Mouse (Mus musculus) neural tube, embryonic 15.5 days (tissue): ENCODE data around the gene Bsdc1. TPM values are rescaled to one million over a fixed set of nuclear protein-coding genes. Genes with fewer than 3 reads are reported as not detected.
"Not testable (repeated sequence)": the region's sequence is repeated elsewhere in the genome, so short reads cannot be mapped to it uniquely, and the experiment has no call there.

Experiments used
- ATAC-seq: fragments of 200-750 bp; cut with Nextera tagmentation; 2 replicates; pipeline ENCODE4 v1.8.0; 2017; ENCODE audit warnings: mild to moderate bottlenecking, moderate TSS enrichment, moderate library complexity; ENCODE audit not compliant: low FRiP score
- H3K27ac ChIP-seq: fragments of 300-500 bp; sonication (generic); replicated peaks from 2 replicates; pipeline ENCODE4 v1.5.1; 2015; ENCODE audit warnings: mild to moderate bottlenecking, inconsistent platforms
- H3K27me3 ChIP-seq: fragments of 300-500 bp; sonication (generic); replicated peaks from 2 replicates; pipeline ENCODE4 v1.6.1; 2015; ENCODE audit warnings: inconsistent platforms
- H3K36me3 ChIP-seq: fragments of 300-500 bp; sonication (generic); 2 replicates; pipeline ENCODE4 v1.6.1; 2015; ENCODE audit warnings: inconsistent platforms
- H3K4me1 ChIP-seq: fragments of 300-500 bp; sonication (generic); 2 replicates; pipeline ENCODE4 v1.6.1; 2015; ENCODE audit warnings: inconsistent platforms
- H3K4me2 ChIP-seq: fragments of 300-500 bp; sonication (generic); 2 replicates; pipeline ENCODE4 v1.6.1; 2015; ENCODE audit warnings: inconsistent platforms, mild to moderate bottlenecking, moderate library complexity
- H3K4me3 ChIP-seq: fragments of 300-500 bp; sonication (generic); replicated peaks from 2 replicates; pipeline ENCODE4 v1.5.1; 2015; ENCODE audit warnings: mild to moderate bottlenecking, inconsistent platforms
- H3K9ac ChIP-seq: fragments of 300-500 bp; sonication (generic); replicated peaks from 2 replicates; pipeline ENCODE4 v1.6.1; 2015; ENCODE audit warnings: mild to moderate bottlenecking, inconsistent platforms
- H3K9me3 ChIP-seq: fragments of 300-500 bp; sonication (generic); replicated peaks from 2 replicates; pipeline ENCODE4 v1.6.1; 2016; ENCODE audit warnings: inconsistent platforms
- WGBS: fragments of 180-500 bp; shearing (Covaris S2); methylation state at CpG from one replicate; pipeline ENCODE4 v1.1.7; 2015; ENCODE audit warnings: mixed read lengths; 5-methylcytosine and 5-hydroxymethylcytosine counted together
- polyA plus RNA-seq: library from polyadenylated mRNA; unstranded; fragments of >200 nt; fragmentation: Nextera tagmentation; extraction: Ambion mirVana; gene quantifications from 2 replicates; pipeline ENCODE4 v1.2.1, GENCODE M21; 2015

The Bsdc1 gene
- polyA plus RNA-seq, 1 experiment from 2014 or later = 32.7 TPM

- Histone ChIP-seq H3K27ac (no peak overlapping the region), H3K4me2 (no peak overlapping the region), H3K9ac (no peak overlapping the region), H3K36me3 (peaks cover 55% of the 10 kb centered on the region), H3K4me1 (peaks cover 20% of the 10 kb centered on the region), H3K9me3 (no peaks in the 10 kb centered on the region), H3K27me3 (no peaks in the 10 kb centered on the region), H3K4me3 (no peak overlapping the region)
- WGBS = 90% methylated on average over 8 of the region's 8 CpGs
- ATAC-seq = no peak
Measured at GRCm38 (mm10) chr4:129518519-129518918, 57.1 kb downstream of the Bsdc1 start.

- Histone ChIP-seq H3K4me2 (no peak overlapping the region), H3K27me3 (no peaks in the 10 kb centered on the region), H3K9me3 (no peaks in the 10 kb centered on the region), H3K4me3 (no peak overlapping the region), H3K4me1 (no peaks in the 10 kb centered on the region), H3K36me3 (peaks cover 59% of the 10 kb centered on the region), H3K9ac (no peak overlapping the region), H3K27ac (no peak overlapping the region)
- no peak for ATAC-seq
- WGBS = 92% methylated on average over 5 of the region's 5 CpGs
Measured at GRCm38 (mm10) chr4:129525338-129525737, 64.0 kb downstream of the Bsdc1 start.

GRCm38 (mm10) chr4:129525889-129526288, 64.5 kb downstream of the Bsdc1 start:
- H3K9ac ChIP-seq = no peak overlapping the region
- H3K4me1 ChIP-seq = no peaks in the 10 kb centered on the region
- H3K27me3 ChIP-seq = no peaks in the 10 kb centered on the region
- 90% methylated on average over 3 of the region's 3 CpGs for WGBS
- no peak overlapping the region for H3K4me3 ChIP-seq
- no peak overlapping the region for H3K4me2 ChIP-seq
- ATAC-seq = no peak
- no peaks in the 10 kb centered on the region for H3K9me3 ChIP-seq
- H3K27ac ChIP-seq = no peak overlapping the region
- peaks cover 60% of the 10 kb centered on the region for H3K36me3 ChIP-seq

- not testable (repeated sequence) for H3K9me3 ChIP-seq, H3K27ac ChIP-seq, ATAC-seq, H3K4me2 ChIP-seq, H3K27me3 ChIP-seq, H3K4me1 ChIP-seq, H3K9ac ChIP-seq, H3K4me3 ChIP-seq
- H3K36me3 ChIP-seq = peaks cover 50% of the 10 kb centered on the region
- WGBS = 96% methylated on average over 6 of the region's 6 CpGs
Measured at GRCm38 (mm10) chr4:129528901-129529300, 67.5 kb downstream of the Bsdc1 start.

Other genes starting within 250 kb of the Bsdc1 start
- 6.0 and 6.9 TPM in 2 replicates for gene C77080, start 200.2 kb upstream of the Bsdc1 start, polyA plus RNA-seq
- 2.7 and 2.9 TPM in 2 replicates for gene Sync, start 174.0 kb upstream of the Bsdc1 start, polyA plus RNA-seq
- 246 and 284 TPM in 2 replicates for gene Rbbp4, start 126.2 kb upstream of the Bsdc1 start, polyA plus RNA-seq
- 18.3 and 29.5 TPM in 2 replicates for gene Zbtb8os, start 125.9 kb upstream of the Bsdc1 start, polyA plus RNA-seq
- 18.2 and 20.2 TPM in 2 replicates for gene Zbtb8a, start 83.5 kb upstream of the Bsdc1 start, polyA plus RNA-seq
- gene Zbtb8b, start 20.7 kb upstream of the Bsdc1 start, polyA plus RNA-seq = 14.2 and 15.8 TPM in 2 replicates
- 0.19 and 0.27 TPM in 2 replicates for gene Tssk3, start 29.4 kb downstream of the Bsdc1 start, polyA plus RNA-seq
- 0.38 and 0.93 TPM in 2 replicates for gene Fam229a, start 29.6 kb downstream of the Bsdc1 start, polyA plus RNA-seq
- 1,442 and 1,675 TPM in 2 replicates for gene Marcksl1, start 52.0 kb downstream of the Bsdc1 start, polyA plus RNA-seq
- 77.8 and 119 TPM in 2 replicates for gene Hdac1, start 81.1 kb downstream of the Bsdc1 start, polyA plus RNA-seq
- gene Lck, start 112.1 kb downstream of the Bsdc1 start, polyA plus RNA-seq = 11.2 and 99.1 TPM in 2 replicates
- 1.3 TPM in 1 of 2 replicates, not detected in the other for gene Fam167b, start 117.0 kb downstream of the Bsdc1 start, polyA plus RNA-seq
- gene Eif3i, start 139.1 kb downstream of the Bsdc1 start, polyA plus RNA-seq = 205 and 232 TPM in 2 replicates
- 198 and 199 TPM in 2 replicates for gene Tmem234, start 139.1 kb downstream of the Bsdc1 start, polyA plus RNA-seq
- gene Dcdc2b, start 152.7 kb downstream of the Bsdc1 start, polyA plus RNA-seq = 2.5 and 3.8 TPM in 2 replicates
- gene Iqcc, start 157.5 kb downstream of the Bsdc1 start, polyA plus RNA-seq = 32.7 and 34.5 TPM in 2 replicates
- gene Ccdc28b, start 162.4 kb downstream of the Bsdc1 start, polyA plus RNA-seq = 155 and 168 TPM in 2 replicates
- 37.3 and 51.0 TPM in 2 replicates for gene Txlna, start 179.5 kb downstream of the Bsdc1 start, polyA plus RNA-seq
- gene Kpna6, start 211.2 kb downstream of the Bsdc1 start, polyA plus RNA-seq = 17.4 and 17.9 TPM in 2 replicates
- gene Tmem39b, start 235.3 kb downstream of the Bsdc1 start, polyA plus RNA-seq = 13.9 and 15.4 TPM in 2 replicates